Mouse (Mus musculus): Measurements from ENCODE around the gene Plekha7. TPM values are rescaled to one million over a fixed set of nuclear protein-coding genes. Genes with fewer than 3 reads are reported as not detected.
A peak's percentile ranks its signal among the peaks of the same experiment; 100 is the strongest.
"Not testable (repeated sequence)": the region's sequence is repeated elsewhere in the genome, so short reads cannot be mapped to it uniquely, and the experiment has no call there.

Plekha7 gene
- polyA plus RNA-seq, 1 experiment, result 13.5 TPM

DNA sequence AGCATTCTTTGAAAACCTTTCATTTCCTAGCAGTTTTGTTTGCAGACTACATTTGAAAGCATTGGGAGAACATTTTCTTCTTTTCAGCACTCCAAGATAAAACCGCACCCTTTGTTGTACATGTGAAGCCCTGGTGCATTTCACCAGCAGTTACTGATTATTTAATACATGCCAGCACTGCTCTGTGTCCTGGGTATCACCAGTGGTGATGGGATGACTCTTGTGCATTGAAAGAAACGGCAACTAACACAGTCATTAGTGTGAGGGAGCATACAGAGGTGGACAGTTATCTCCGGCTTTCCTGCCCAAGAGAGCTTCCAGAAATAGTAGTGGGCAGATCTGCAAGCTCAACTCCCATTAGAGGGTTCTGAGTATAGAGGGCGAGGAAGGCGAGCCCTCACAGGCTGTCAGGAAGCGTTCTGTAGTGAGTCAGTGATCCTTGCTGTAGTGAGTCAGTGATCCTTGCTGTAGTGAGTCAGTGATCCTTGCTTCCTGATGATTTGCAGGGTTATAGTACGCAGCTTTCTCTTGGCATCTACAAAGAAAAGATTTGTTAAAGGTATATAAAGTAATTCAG is 208.1 kb downstream of the Plekha7 start:
- no peaks in the 10 kb centered on the region for H3K27me3 ChIP-seq (ENCODE audit: control insufficient read depth, insufficient read depth, low read length)
- DNase-seq, result no peak
- H3K4me3 ChIP-seq (replicated peaks; ENCODE audit: insufficient read depth, low read depth, low read length), result no peak overlapping the region
- peaks cover 2% of the 10 kb centered on the region for H3K4me1 ChIP-seq (ENCODE audit: control insufficient read depth, insufficient read depth, low read length)
- no peak overlapping the region for H3K27ac ChIP-seq (ENCODE audit: insufficient read depth, low read length)
- WGBS, result 72% methylated on average over 7 of the region's 7 CpGs
- TF ChIP-seq POLR2A (IDR thresholded peaks at IDR 0.05; ENCODE audit: borderline replicate concordance, insufficient read depth, low read length) (no peak), CTCF (IDR thresholded peaks at IDR 0.05; ENCODE audit: borderline replicate concordance, insufficient read depth, low read depth, low read length) (no peak)

DNA sequence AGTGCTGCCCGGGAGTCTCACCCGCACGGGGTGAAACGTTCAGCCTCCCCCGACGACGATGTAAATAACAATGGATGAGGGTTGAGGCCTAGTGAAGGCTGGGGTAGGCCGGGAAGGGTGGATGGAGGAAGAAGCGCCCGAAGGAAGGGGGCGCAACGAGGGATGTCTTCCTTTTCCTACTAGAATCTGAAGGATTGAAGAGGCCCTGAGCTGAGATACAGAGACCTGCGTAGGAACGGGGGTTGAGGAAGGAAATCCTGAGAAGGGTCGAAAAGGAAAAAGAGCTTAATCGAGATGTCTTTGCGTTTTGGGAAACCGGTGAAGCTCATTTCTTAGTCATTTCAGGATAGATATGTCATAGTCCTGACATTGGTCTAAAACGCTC is 214.7 kb downstream of the Plekha7 start:
- TF ChIP-seq POLR2A (IDR thresholded peaks at IDR 0.05; ENCODE audit: borderline replicate concordance, insufficient read depth, low read length) (no peak), CTCF (IDR thresholded peaks at IDR 0.05; ENCODE audit: borderline replicate concordance, insufficient read depth, low read depth, low read length) (0 out of 2 replicates have a peak, but pooled peaks have one; percentile 19)
- no peaks in the 10 kb centered on the region for H3K27me3 ChIP-seq (ENCODE audit: control insufficient read depth, insufficient read depth, low read length)

DNA sequence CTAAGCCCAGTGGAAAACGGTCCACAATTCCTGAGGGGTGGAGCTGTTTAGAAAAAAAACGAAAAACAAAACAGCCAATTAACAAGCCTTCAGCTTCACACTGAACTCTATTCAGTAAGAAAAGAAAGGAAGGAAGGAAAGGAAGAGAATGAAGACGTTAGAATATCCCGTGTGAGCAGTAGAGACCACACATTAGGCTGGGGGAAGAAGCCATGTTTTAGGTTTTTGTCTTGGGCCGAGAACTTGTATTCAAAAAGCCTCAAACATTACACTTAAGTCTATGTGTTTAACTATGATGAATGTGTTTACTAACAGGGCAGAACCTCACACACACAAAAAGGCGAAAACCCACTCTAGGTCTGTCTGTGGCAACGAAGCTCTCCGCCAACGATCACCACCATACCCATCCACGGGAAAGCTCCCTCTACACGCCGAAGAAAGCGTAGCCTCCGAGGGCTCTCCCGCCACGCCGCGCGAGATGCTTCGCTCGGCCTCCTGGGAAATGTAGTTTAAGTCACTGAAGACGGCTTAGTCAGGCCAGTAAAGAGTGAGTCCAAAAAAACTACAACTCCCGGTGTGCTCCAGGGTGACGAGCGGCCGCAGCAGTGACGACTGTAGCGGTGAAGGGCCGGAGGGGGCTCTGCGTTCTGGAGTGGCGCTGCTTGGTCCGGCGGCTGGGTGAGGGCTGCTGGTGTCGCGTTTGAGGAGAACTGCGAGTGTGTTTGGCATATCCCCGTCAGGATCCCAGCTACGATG is 215.3 kb downstream of the Plekha7 start:
- Histone ChIP-seq H3K4me3 (replicated peaks; ENCODE audit: insufficient read depth, low read depth, low read length) (peak overlapping the region; percentile 71), H3K27ac (ENCODE audit: insufficient read depth, low read length) (peak overlapping the region; percentile 94), H3K27me3 (ENCODE audit: control insufficient read depth, insufficient read depth, low read length) (no peaks in the 10 kb centered on the region), H3K4me1 (ENCODE audit: control insufficient read depth, insufficient read depth, low read length) (peaks cover 7% of the 10 kb centered on the region)
- TF ChIP-seq CTCF (IDR thresholded peaks at IDR 0.05; ENCODE audit: borderline replicate concordance, insufficient read depth, low read depth, low read length) (peak; percentile 39; the same call in 1 of the 2 replicates), POLR2A (IDR thresholded peaks at IDR 0.05; ENCODE audit: borderline replicate concordance, insufficient read depth, low read length) (peak; percentile 94)
- under 1% methylated on average over 38 of the region's 38 CpGs for WGBS
- peak; percentile 97 for DNase-seq

More for the DNA sequence above, 214.7 kb downstream of the Plekha7 start:
- H3K4me1 ChIP-seq (ENCODE audit: control insufficient read depth, insufficient read depth, low read length), result peaks cover 7% of the 10 kb centered on the region
- H3K4me3 ChIP-seq (replicated peaks; ENCODE audit: insufficient read depth, low read depth, low read length), result peak overlapping the region; percentile 71
- WGBS, result 1% methylated on average over 19 of the region's 19 CpGs
- peak overlapping the region; percentile 94 for H3K27ac ChIP-seq (ENCODE audit: insufficient read depth, low read length)
- DNase-seq, result no peak

DNA sequence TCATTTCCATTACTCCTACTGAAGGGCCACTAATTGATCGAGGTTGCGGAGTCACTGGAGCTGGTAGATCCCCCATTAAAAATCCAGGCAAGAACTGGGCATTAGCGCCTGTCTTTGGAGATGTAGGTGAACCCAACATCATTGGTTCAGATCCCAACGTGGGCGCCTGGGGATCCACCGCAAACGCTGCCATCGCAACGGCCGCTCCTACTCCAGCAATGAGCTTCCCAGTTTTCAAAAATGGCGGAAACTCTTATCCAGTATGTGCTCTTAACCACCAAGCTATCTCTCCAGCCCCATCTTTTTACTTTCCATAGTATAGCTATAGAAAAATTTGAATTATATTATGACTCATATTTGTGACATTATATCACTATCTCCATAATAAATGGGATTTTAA is 223.8 kb downstream of the Plekha7 start, which contains the start of gene Gm4353:
Gene Gm4353 (minus strand): TSS at position 270 of the 400 bp plus-strand sequence.
- WGBS, result 97% methylated on average over 11 of the region's 11 CpGs
- H3K4me3 ChIP-seq (replicated peaks; ENCODE audit: insufficient read depth, low read depth, low read length); H3K27ac ChIP-seq (ENCODE audit: insufficient read depth, low read length); H3K27me3 ChIP-seq (ENCODE audit: control insufficient read depth, insufficient read depth, low read length); H3K4me1 ChIP-seq (ENCODE audit: control insufficient read depth, insufficient read depth, low read length); DNase-seq: not testable (repeated sequence)

Other genes with a start within 250 kb of the Plekha7 start
- gene Gm4353, start 223.7 kb downstream of the Plekha7 start, polyA plus RNA-seq (2012; rRNA removed), result 0.79 and 1.2 TPM in 2 replicates
- gene Rps13, start 25.8 kb upstream of the Plekha7 start, polyA plus RNA-seq (2012; rRNA removed), result 480 TPM in 2 replicates
- gene Pik3c2a, start 135.1 kb upstream of the Plekha7 start, polyA plus RNA-seq (2012; rRNA removed), result 19.6 and 20.0 TPM in 2 replicates
- gene Nucb2, start 196.0 kb upstream of the Plekha7 start, polyA plus RNA-seq (2012; rRNA removed), result 8.0 and 8.3 TPM in 2 replicates